Mouse (Mus musculus) cerebellum, adult 9-11 months (tissue): Measurements from ENCODE around the gene Hddc3.
"Not testable (repeated sequence)": the region's sequence is repeated elsewhere in the genome, so short reads cannot be mapped to it uniquely, and the experiment has no call there.

Source experiments
- DNase-seq: peaks from one replicate; pipeline ENCODE4 v3.0.0; 2022

Hddc3 gene

GRCm38 (mm10) chr7:80342858-80343257 is at the start of gene Hddc3:
Gene Hddc3, plus strand, starts transcription at chr7:80343104.
- peak; percentile 94 for DNase-seq

- DNase-seq: peak; percentile 99
Measured at GRCm38 (mm10) chr7:80294062-80294763, 48.7 kb upstream of the Hddc3 start, which contains the start of gene Prc1. Gene Prc1, plus strand, starts transcription at chr7:80294450.

GRCm38 (mm10) chr7:80294764-80295648 is 47.9 kb upstream of the Hddc3 start:
- DNase-seq: no peak

GRCm38 (mm10) chr7:80296462-80296861 is 46.4 kb upstream of the Hddc3 start:
- no peak for DNase-seq

DNA sequence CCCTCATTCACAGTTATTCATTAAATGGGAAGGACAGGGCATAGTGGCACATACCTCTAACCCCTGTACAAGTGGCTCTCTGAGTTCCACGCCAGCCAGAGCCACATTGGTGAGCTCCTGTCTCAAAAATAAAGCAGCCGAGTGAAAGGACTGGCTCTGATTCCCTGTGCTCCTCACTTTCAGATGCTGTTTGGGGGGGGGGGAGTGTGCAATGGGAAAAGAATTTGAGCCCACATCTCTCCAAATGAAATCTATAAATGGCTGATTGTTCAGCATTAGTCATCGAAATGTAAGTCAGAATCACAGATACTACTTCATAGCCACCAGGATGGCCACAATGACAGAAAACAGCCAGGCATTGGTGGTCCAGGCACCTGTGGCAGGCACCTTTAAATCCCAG is 45.9 kb upstream of the Hddc3 start:
- no peak for DNase-seq

GRCm38 (mm10) chr7:80298754-80299153 is 44.1 kb upstream of the Hddc3 start:
- DNase-seq: no peak

DNA sequence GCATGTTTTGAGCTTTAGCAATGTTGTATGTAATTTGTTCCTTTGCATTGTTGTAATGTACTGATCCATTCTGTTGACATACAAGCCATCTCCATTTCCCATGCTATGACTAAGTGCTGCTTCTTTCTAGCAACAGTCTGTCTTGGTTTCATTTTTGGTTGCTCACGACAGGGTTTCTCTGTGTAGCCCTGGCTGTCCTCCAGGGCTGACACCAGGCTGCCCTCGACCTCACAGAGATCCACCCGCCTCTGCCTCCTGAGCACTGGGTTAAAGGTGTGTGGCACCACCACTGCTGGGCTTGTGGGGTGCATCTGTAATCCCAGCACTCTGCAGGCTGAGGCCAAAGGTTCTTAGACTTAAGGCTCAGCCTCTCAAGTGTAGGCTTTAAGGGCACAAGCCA is 43.3 kb upstream of the Hddc3 start:
- DNase-seq: no peak

- no peak for DNase-seq
Measured at GRCm38 (mm10) chr7:80301522-80301921, 41.4 kb upstream of the Hddc3 start.

- no peak for DNase-seq
Measured at GRCm38 (mm10) chr7:80307766-80308165, 35.1 kb upstream of the Hddc3 start.

DNA sequence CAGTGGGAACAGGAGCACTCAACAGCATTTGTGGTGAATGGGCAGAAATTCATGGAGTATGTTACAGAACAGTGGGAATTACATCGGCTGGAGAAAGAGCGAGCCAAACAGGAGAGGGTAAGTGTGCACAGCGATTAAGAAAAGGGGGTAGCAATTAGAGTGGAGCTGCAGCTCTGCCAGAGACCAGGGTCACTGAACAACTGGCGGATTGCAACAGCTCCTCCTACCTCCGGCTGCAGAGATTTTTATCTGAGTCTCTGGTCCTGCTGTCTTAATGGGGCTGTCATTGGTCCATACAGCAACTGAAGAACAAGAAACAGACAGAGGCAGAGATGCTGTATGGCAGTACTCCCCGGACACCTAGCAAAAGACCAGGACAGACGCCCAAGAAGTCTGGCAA is 32.1 kb upstream of the Hddc3 start:
- no peak for DNase-seq

DNA sequence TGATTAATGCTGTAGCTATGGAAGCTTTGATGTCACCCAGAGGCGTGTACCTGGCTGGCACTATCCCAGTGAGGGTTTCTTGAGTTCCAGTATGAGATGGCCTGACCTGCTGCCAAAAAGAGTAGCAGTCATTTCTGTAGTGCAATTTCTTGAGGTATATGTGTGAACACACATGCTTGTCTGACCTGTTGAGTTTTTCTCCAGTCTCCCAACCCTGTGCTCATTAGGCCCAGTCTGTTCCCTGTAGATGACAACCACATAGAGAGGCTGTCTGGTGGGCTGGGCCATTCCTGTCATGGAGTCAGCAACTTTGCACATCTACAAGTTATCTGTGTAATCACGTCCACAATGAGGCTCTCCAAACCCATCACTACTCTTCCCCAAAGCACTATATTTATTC is 27.2 kb upstream of the Hddc3 start:
- DNase-seq: no peak

DNA sequence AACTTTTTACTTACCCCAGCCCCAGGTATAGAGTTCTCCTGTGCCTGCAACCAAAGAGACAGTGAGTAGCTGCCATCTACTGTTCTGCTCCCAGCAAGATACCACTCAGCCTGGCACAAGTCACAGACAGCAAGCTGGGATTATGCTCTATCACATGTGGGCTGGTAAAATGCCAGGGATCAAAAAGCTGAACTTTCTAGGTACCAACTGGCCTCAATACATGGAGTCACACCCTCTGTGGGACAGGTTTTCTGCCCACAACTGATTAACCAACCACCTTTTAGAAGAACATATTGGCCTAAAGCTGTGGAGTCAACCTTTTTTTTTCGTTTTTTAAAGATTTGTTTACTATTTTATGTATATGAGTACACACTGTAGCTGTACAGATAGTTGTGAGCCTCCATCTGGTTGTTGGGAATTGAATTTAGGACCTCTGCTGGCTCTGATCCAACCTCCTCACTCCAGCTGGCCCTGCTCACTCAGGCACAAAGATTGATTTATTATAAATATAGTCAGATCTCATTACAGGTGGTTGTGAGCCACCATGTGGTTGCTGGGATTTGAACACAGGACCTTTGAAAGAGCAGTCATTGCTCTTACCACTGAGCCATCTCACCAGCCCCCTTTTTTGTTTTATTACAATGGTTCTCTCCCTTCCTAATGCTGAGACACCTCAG is 25.3 kb upstream of the Hddc3 start:
- no peak for DNase-seq

DNA sequence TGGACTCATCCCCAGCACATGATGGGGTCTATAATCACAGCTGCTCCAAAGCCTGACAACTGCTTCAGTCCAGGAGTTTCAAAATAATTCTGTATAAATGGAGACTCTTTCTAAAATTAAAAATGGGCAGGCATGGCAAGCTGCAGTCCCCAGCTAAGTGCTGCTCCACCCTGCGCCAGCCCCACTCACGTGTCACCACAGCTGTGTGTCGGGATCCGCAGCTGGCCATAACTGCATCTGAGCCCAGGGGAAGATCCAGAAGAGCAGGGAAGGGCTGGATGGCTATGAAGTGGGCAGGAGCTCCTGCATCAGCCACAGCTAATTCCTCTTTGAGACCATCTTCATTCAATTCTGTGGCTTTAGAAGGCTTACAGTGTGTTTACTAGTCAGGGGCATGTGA is 24.2 kb upstream of the Hddc3 start:
- no peak for DNase-seq

GRCm38 (mm10) chr7:80319846-80320496 is 22.9 kb upstream of the Hddc3 start:
- DNase-seq: peak; percentile 45

DNA sequence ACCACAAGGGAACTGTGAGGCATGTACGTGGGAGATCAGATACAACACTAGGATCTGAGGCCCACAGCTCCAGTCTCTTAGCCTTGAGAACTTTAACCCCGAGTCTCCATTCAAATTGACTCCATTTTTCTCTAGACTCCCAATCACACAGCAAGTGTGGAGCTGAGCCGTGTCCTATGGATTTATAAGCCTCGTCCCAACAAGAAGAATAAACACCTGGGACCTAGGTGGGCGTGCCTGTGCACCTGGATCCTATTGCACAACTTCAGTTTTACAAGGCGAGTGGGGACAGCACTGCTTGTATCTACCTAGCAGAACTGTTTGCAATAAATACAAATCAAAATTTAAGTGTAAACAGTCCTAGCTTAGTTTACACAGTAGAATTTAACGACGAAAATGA is 19.6 kb upstream of the Hddc3 start:
- peak; percentile 42 for DNase-seq

DNA sequence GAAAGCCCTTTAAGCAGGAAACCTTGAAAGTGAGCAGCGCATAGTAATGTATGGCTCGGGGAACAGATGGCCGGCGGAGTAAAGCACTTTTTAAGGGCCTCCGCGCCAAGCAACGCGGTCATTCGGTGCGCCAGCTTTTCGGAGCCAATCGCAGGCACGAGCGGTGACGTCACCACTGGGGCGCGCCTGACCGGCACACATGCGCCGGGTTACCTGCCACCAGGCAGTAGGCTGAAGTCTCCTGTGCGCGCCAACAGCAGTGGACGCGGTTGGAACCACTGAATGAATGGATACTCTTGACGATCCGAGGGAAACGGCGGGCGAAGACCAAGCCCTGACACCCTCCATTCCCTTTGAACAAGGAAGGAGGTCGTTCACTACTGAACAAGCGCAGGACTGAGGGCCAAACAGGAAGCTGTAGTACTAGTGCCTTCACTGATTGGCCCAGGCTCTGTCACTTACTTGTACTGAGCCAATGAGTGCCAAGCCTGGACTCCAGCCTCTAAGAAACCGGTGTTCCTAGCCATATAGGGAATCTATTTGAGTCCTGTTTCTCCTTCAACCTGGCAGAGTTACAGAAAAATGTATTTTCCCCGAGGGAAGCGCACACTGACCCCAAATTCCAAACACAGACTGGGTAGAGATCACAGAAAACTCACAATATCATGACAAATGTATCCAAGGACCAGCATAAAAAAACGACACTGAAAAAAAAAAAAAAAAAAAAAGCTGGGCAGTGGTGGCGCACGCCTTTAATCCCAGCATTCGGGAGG is 18.7 kb upstream of the Hddc3 start, which contains the start of gene Rccd1:
Rccd1 (minus strand) TSS at position 412 of the 773 bp plus-strand sequence.
- peak; percentile 97 for DNase-seq

GRCm38 (mm10) chr7:80324816-80325119 is 18.1 kb upstream of the Hddc3 start:
- not testable (repeated sequence) for DNase-seq

DNA sequence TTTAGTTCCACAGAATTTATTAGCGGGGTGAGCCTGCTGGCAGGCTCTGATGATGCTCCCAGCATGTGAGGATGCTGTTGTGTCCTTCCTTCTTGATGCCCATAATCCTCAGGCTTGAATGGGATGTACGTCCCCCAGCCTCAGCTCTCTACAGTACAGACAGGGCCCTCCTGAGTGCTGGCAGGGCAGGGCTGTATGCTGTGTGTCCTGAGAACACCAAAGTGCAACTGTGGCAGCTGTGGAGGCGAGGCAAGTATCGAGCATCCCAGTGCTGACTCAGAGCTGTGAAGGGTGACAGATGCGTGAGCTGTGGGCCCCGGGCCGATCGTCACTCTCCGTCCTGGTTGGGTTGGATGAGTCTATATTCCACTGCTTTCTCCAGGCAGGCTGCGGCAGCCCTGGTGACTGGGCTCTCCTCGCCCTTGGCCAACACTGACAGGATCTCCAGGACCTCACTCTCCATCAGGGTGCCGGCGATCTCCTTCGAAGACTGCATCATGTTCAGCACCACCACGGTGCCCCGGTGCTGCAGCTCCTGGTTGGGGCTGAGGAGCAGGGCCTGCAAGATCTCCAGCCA is 17.5 kb upstream of the Hddc3 start:
- DNase-seq: peak; percentile 53

DNA sequence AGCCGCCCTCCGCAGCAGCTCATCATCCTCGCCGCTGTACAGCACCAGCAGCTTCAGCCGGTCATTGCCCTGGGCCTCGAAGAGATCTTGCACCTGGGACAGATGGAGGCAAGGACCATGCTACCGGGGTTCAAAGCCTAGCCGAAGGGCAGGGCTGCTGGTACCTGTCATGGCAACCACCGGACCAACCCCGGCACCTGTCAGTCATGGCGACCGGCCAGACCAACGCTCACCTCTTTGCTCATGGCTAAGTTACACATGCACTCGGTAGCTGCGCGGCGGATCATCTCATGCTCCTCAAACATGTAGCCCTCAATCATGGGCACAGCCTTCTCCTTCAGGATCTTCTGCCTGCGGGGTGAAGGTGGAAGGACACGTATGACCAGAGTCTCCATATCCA is 16.8 kb upstream of the Hddc3 start:
- peak; percentile 65 for DNase-seq

DNA sequence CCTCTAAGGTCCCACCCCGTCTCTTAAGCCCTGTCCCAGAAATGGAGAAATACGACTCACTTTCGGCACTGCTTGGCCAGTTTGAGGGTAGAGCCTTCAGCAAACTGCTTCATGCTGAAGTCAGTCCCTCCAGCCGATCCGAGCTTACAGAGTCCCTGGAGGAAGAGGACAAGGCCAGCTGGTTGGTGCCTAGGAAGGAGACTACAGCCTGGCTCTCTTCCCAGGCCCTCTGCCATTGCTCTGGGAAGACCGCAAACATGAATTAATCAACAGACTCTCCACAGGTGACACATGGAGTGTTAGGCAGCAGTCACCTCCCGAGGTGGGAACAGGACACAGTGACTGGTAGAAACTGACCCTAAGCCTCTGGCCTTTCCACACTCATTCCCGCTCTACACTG is 12.6 kb upstream of the Hddc3 start:
- peak; percentile 71 for DNase-seq

- DNase-seq: peak; percentile 41
Measured at GRCm38 (mm10) chr7:80331433-80331832, 11.5 kb upstream of the Hddc3 start.

GRCm38 (mm10) chr7:80334848-80335247 is 8.1 kb upstream of the Hddc3 start:
- no peak for DNase-seq
